Mouse (Mus musculus) forebrain, embryonic 16.5 days (tissue): ENCODE measurements around the gene Fdxr. TPM values are rescaled to one million over a fixed set of nuclear protein-coding genes. Genes with fewer than 3 reads are reported as not detected.

Experiments
- microRNA-seq: library from miRNA; unstranded; fragments of <30 nt; microRNA quantifications from one replicate; pipeline ENCODE4, GENCODE M21; 2017
- polyA plus RNA-seq: library from polyadenylated mRNA; unstranded; fragments of >200 nt; fragmentation: Nextera tagmentation; extraction: Ambion mirVana; gene quantifications from 2 replicates; pipeline ENCODE4 v1.2.1, GENCODE M21; 2015

Gene Fdxr
- polyA plus RNA-seq, 1 experiment from 2014 or later, result 26.9 TPM

Small RNAs within 50 kb of the gene (microRNA-seq; reads per million reads assigned to microRNA genes)
- not detected for gene Gm25837

Other genes starting within 250 kb of the Fdxr start
- not detected in 2 replicates for gene Cd300ld5, start 239.3 kb downstream of the Fdxr start, polyA plus RNA-seq
- not detected in 2 replicates for gene Cd300ld3, start 228.6 kb downstream of the Fdxr start, polyA plus RNA-seq
- not detected in 2 replicates for gene Cd300e, start 214.9 kb downstream of the Fdxr start, polyA plus RNA-seq
- 0.85 and 1.1 TPM in 2 replicates for gene Rab37, start 185.6 kb downstream of the Fdxr start, polyA plus RNA-seq
- gene Cd300lf, start 143.1 kb downstream of the Fdxr start, polyA plus RNA-seq, result 0.27 TPM in 1 of 2 replicates, not detected in the other
- gene Slc9a3r1, start 113.7 kb downstream of the Fdxr start, polyA plus RNA-seq, result 49.9 and 57.3 TPM in 2 replicates
- 11.0 and 11.2 TPM in 2 replicates for gene Tmem104, start 89.6 kb downstream of the Fdxr start, polyA plus RNA-seq
- gene Nat9, start 89.2 kb downstream of the Fdxr start, polyA plus RNA-seq, result 20.6 and 24.2 TPM in 2 replicates
- 0.29 and 0.37 TPM in 2 replicates for gene Grin2c, start 9.8 kb downstream of the Fdxr start, polyA plus RNA-seq
- 0.27 and 0.76 TPM in 2 replicates for gene Fads6, start 20.6 kb upstream of the Fdxr start, polyA plus RNA-seq
- gene Otop2, start 30.1 kb upstream of the Fdxr start, polyA plus RNA-seq, result 0.24 TPM in 1 of 2 replicates, not detected in the other
- gene Ush1g, start 45.0 kb upstream of the Fdxr start, polyA plus RNA-seq, result 0.10 TPM in 2 replicates
- 0.37 TPM in 1 of 2 replicates, not detected in the other for gene Otop3, start 57.7 kb upstream of the Fdxr start, polyA plus RNA-seq
- 46.6 and 58.2 TPM in 2 replicates for gene Hid1, start 90.7 kb upstream of the Fdxr start, polyA plus RNA-seq
- gene Cdr2l, start 104.9 kb upstream of the Fdxr start, polyA plus RNA-seq, result 16.8 and 18.3 TPM in 2 replicates
- gene Mrpl58, start 126.7 kb upstream of the Fdxr start, polyA plus RNA-seq, result 158 and 176 TPM in 2 replicates
- 641 and 688 TPM in 2 replicates for gene Atp5h, start 142.9 kb upstream of the Fdxr start, polyA plus RNA-seq
- gene Kctd2, start 143.1 kb upstream of the Fdxr start, polyA plus RNA-seq, result 18.9 and 20.2 TPM in 2 replicates
- gene Trim80, start 163.5 kb upstream of the Fdxr start, polyA plus RNA-seq, result not detected in 2 replicates
- not detected in 2 replicates for gene Slc16a5, start 185.4 kb upstream of the Fdxr start, polyA plus RNA-seq
- gene Armc7, start 198.6 kb upstream of the Fdxr start, polyA plus RNA-seq, result 16.2 and 17.3 TPM in 2 replicates
- gene Nt5c, start 214.8 kb upstream of the Fdxr start, polyA plus RNA-seq, result 82.6 and 91.0 TPM in 2 replicates
- 1,959 and 1,981 TPM in 2 replicates for gene Jpt1, start 237.3 kb upstream of the Fdxr start, polyA plus RNA-seq